Mouse (Mus musculus) limb, embryonic 14.5 days (tissue): ENCODE results near the gene Ccdc159. TPM values are rescaled to one million over a fixed set of nuclear protein-coding genes. Genes with fewer than 3 reads are reported as not detected.

Experiments
- ATAC-seq: fragments of 200-750 bp; cut with Nextera tagmentation; 2 replicates; pipeline ENCODE4 v1.8.0; 2017; ENCODE audit warnings: low read depth, moderate number of reproducible peaks, moderate TSS enrichment; ENCODE audit not compliant: low FRiP score
- DNase-seq: peaks from one replicate; pipeline ENCODE4 v3.0.0-alpha.2; 2015; ENCODE audit warnings: low spot score
- H3K27ac ChIP-seq: fragments of 300-500 bp; sonication (generic); replicated peaks from 2 replicates; pipeline ENCODE4 v1.5.1; 2014; ENCODE audit warnings: low read depth, mild to moderate bottlenecking, low read length, moderate library complexity, mixed read lengths
- H3K27me3 ChIP-seq: fragments of 300-500 bp; sonication (generic); 2 replicates; pipeline ENCODE4 v1.6.1; 2014; ENCODE audit warnings: low read length, mixed read lengths; ENCODE audit not compliant: control insufficient read depth, insufficient read depth
- H3K36me3 ChIP-seq: fragments of 300-500 bp; sonication (generic); 2 replicates; pipeline ENCODE4 v1.6.1; 2014; ENCODE audit warnings: mild to moderate bottlenecking, low read length, moderate library complexity, mixed read lengths; ENCODE audit not compliant: control insufficient read depth, insufficient read depth
- H3K4me1 ChIP-seq: fragments of 300-500 bp; sonication (generic); 2 replicates; pipeline ENCODE4 v1.6.1; 2014; ENCODE audit warnings: antibody characterized with exemption, low read length, mixed read lengths; ENCODE audit not compliant: control insufficient read depth, insufficient read depth
- H3K4me2 ChIP-seq: fragments of 300-500 bp; sonication (generic); replicated peaks from 2 replicates; pipeline ENCODE4 v1.6.1; 2014; ENCODE audit warnings: low read depth, mild to moderate bottlenecking, low read length, moderate library complexity; ENCODE audit not compliant: severe bottlenecking
- H3K4me3 ChIP-seq: fragments of 300-500 bp; sonication (generic); replicated peaks from 2 replicates; pipeline ENCODE4 v1.5.1; 2014; ENCODE audit warnings: low read length
- H3K9ac ChIP-seq: fragments of 300-500 bp; sonication (generic); 2 replicates; pipeline ENCODE4 v1.6.1; 2014; ENCODE audit warnings: mild to moderate bottlenecking, low read depth, low read length, moderate library complexity; ENCODE audit not compliant: severe bottlenecking
- H3K9me3 ChIP-seq: fragments of 300-500 bp; sonication (generic); 2 replicates; pipeline ENCODE4 v1.6.1; 2016; ENCODE audit warnings: low read length; ENCODE audit not compliant: control insufficient read depth
- POLR2A ChIP-seq: fragments of 200-500 bp; IDR thresholded peaks from 2 replicates; pipeline ENCODE4 v1.8.0; 2012; ENCODE audit warnings: inconsistent platforms, mild to moderate bottlenecking, moderate library complexity, borderline replicate concordance; ENCODE audit not compliant: insufficient read depth, insufficient read length; ENCODE audit errors: extremely low read depth
- WGBS: fragments of 180-500 bp; shearing (Covaris S2); extraction: QIAGEN DNeasy Blood & Tissue Kit; methylation state at CpG from one replicate; pipeline ENCODE4 v1.1.7; 2014; 5-methylcytosine and 5-hydroxymethylcytosine counted together
- polyA plus RNA-seq, 2 experiments: library from polyadenylated mRNA; depleted of rRNA in 1 of 2; stranded (reverse) in 1 of 2; unstranded in 1 of 2; fragments of >200 nt; fragmentation: Nextera tagmentation in 1 of 2; extraction: Ambion mirVana in 1 of 2; gene quantifications; 2 replicates each; pipeline versions ENCODE4 v1.2.1 to v1.2.3; 2012 to 2014

Ccdc159 gene
- polyA plus RNA-seq, 2 experiments: 2.8 to 9.6 TPM

DNA sequence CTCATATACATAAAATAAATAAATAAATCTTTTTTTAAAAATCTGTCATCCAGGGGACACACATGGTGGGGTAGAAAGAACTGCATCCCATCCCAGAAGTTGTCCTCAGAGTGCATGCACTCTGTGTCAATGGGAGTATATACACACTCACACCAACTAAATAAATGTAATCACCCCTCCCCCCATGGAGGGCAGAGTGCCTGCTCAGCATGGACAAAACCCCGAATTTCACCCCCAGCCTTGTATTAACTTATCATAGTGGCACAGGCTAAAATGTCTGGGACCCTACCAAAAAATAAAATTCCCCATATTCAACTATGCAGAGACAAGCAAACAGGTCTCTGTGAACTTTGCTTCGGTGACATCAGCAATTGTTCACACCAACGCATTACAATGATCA is 27.4 kb downstream of the Ccdc159 start:
- Histone ChIP-seq H3K9ac (no peak overlapping the region), H3K4me1 (peaks cover 4% of the 10 kb centered on the region; the same call in 1 of the 2 replicates), H3K4me2 (peak overlapping the region; percentile 61; the same call in 1 of the 2 replicates), H3K9me3 (no peaks in the 10 kb centered on the region), H3K27ac (no peak overlapping the region), H3K36me3 (0 out of 2 replicates have a peak, but pooled peaks cover 5% of the 10 kb centered on the region), H3K4me3 (no peak overlapping the region), H3K27me3 (peaks cover 4% of the 10 kb centered on the region; the same call in 1 of the 2 replicates)
- WGBS: 81% methylated on average over 3 of the region's 3 CpGs
- TF ChIP-seq POLR2A: no peak
- no peak for ATAC-seq
- DNase-seq: no peak

DNA sequence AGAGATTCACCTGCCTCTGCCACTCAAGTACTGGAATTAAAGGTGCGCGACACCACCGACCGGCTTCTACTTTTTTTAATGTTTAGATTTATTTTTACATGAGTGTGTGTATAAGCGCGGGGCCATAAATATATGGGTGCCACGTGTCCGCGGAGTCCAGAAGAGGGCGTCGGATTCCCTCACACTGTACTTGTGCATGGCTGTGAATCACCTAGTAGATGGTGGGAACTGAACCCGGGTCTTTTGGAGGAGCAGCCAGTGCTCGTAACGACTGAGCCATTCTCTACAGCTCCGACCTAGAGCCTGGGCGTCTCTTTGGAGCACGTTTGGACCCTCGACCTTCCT is 27.9 kb downstream of the Ccdc159 start:
- DNase-seq: no peak
- H3K27me3 ChIP-seq: peaks cover 10% of the 10 kb centered on the region
- peaks cover 4% of the 10 kb centered on the region; the same call in 1 of the 2 replicates for H3K4me1 ChIP-seq
- H3K36me3 ChIP-seq: 0 out of 2 replicates have a peak, but pooled peaks cover 5% of the 10 kb centered on the region
- ATAC-seq: peak; percentile 53
- peak overlapping the region; percentile 61 for H3K4me2 ChIP-seq
- WGBS: 3% methylated on average over 18 of the region's 18 CpGs
- H3K4me3 ChIP-seq: peak overlapping the region; percentile 70
- H3K9ac ChIP-seq: peak overlapping the region; percentile 76; the same call in 1 of the 2 replicates
- no peaks in the 10 kb centered on the region for H3K9me3 ChIP-seq
- peak overlapping the region; percentile 77 for H3K27ac ChIP-seq
- no peak for TF ChIP-seq POLR2A

DNA sequence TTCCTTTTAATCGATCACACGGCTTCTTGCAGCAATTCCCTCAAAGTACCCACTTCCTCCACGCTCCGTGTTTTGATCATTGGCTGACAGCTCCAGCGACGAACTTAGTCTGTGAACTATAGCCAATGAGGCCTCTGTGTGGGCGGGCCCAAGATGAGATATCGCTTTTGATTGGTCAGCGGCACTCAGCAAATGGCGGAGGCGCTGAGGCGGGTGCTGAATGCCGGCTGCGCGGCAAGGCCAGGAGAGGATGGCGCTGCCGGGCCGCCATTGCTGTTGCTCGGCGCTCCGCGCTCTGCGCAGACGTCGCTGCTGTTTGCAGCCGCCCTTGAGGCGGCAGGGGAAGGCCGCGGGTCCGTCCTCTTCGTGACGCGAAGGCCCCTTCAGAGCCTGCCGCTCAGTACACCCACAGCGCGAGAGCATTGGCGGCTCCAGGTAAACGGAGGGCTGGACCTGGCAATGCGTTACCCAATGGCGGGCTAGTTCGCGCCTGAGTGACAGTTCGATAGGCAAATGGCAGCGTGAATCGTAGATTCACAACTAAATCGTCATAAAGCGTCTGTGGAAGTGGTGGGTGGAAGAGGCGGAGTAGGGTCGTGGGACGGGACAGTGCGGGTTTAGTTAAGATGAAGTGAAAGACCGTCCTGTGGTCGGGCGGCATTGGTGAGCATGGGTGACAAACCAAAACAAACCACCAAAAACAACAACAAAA is 28.5 kb downstream of the Ccdc159 start, which contains the start of gene Swsap1:
Swsap1 (plus strand) TSS at position 186 of the 712 bp plus-strand sequence.
- WGBS: under 1% methylated on average over 54 of the region's 54 CpGs

DNA sequence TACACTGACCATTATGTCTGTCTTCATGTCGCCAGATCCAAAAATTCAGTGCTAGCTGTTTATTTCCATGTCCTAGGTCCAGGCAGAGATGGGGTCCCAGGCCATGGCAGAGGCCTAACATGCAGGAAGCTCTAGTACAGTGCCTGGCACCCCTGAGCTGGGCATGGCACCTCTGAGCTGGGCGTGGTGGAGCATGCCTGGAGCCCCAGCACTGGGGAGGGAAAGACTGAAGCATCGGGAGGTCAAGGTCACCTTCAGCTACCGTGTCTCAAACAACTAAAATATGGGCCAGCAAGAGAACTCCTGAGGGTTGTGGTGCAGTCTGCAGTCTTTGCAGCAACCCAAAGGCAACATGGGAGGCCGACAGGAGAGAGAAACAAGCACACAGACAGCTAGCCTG is 31.1 kb downstream of the Ccdc159 start:
- ATAC-seq (no peak), DNase-seq (no peak)
- TF ChIP-seq POLR2A: no peak
- Histone ChIP-seq H3K9me3 (no peaks in the 10 kb centered on the region), H3K27me3 (peaks cover 41% of the 10 kb centered on the region), H3K4me2 (no peak overlapping the region), H3K36me3 (0 out of 2 replicates have a peak, but pooled peaks cover 5% of the 10 kb centered on the region), H3K4me3 (no peak overlapping the region), H3K9ac (no peak overlapping the region), H3K4me1 (peaks cover 11% of the 10 kb centered on the region), H3K27ac (no peak overlapping the region)
- WGBS: 77% methylated on average over 5 of the region's 5 CpGs

More for the DNA sequence above, 28.5 kb downstream of the Ccdc159 start, which contains the start of gene Swsap1:
- Histone ChIP-seq H3K4me2 (peak within 1 kb of the TSS; percentile 61), H3K9ac (peak within 1 kb of the TSS; percentile 76), H3K4me3 (peak within 1 kb of the TSS; percentile 70), H3K36me3 (0 out of 2 replicates have a peak, but pooled peaks cover 5% of the 10 kb centered on the region), H3K27ac (peak within 1 kb of the TSS; percentile 77), H3K27me3 (peaks cover 15% of the 10 kb centered on the region), H3K4me1 (peaks cover 6% of the 10 kb centered on the region; the same call in 1 of the 2 replicates), H3K9me3 (no peaks in the 10 kb centered on the region)
- ATAC-seq: peak; percentile 98
- 0 out of 2 replicates have a peak, but pooled peaks have one; percentile 30 for TF ChIP-seq POLR2A
- peak; percentile 97 for DNase-seq

DNA sequence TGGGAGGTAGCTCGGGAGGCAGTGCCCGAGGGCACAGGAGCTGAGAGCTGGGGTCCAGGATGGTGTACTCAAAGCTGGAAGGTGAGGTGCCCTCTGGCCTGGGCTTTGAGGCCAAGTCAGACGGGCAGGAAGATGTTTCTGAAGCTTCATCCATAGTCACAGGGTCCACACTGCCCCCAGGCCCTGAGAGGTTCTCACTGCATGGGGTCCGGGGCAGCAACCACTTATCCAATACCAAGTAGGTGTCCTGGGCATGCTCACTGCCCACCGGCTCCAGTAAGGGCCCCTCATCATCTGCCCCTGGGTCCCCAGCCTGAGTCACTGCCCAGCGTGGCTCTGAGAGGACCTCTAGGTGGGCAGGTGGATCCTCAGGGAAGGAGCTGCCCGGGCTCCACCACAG is 32.0 kb downstream of the Ccdc159 start:
- Histone ChIP-seq H3K9ac (no peak overlapping the region), H3K36me3 (0 out of 2 replicates have a peak, but pooled peaks cover 5% of the 10 kb centered on the region), H3K4me3 (no peak overlapping the region), H3K4me1 (peaks cover 11% of the 10 kb centered on the region), H3K4me2 (no peak overlapping the region), H3K27ac (no peak overlapping the region), H3K9me3 (no peaks in the 10 kb centered on the region), H3K27me3 (peaks cover 46% of the 10 kb centered on the region)
- no peak for TF ChIP-seq POLR2A
- no peak for DNase-seq
- ATAC-seq: no peak
- 94% methylated on average over 7 of the region's 7 CpGs for WGBS
